ENCODE assay signal across 17 mouse cellular contexts in genomic region chr6:84383718-84384117, GRCm38 (mm10).
A peak's percentile ranks its signal among the peaks of the same experiment; 100 is the strongest.
DNase-seq lines count a peak whose midpoint lies in the region.
"Had no signal": no experiment of that assay in that cellular context is flagged by ENCODE, and none has a peak within 500 bp of the region (broad histone marks: within the 10 kb centered on the region; RNA-seq: fewer than 3 reads in every experiment).

No protein-coding gene starts in this region.

- DNase-seq in 416B (ENCODE audit: low read depth) (peak; percentile 31), NIH3T3 (ENCODE audit: low read depth) (peak; percentile 59)
- DNase-seq in adrenal gland, postnatal 36 days = peak; percentile 68 to 70
- DNase-seq in skeletal muscle tissue, adult 2 months (ENCODE audit: low read depth, low spot score) = peak; percentile 25
- no peak for DNase-seq in layer of hippocampus, postnatal 25 days (ENCODE audit: extremely low spot score in 1 of 2, low spot score in 1 of 2)
- no peak for DNase-seq in left cerebral cortex, postnatal 4 days
- DNase-seq in cerebellum, adult 11 months = no peak
- DNase-seq: cerebellum, adult 2 months; cerebellum, postnatal 25 days; heart, postnatal 14 days; kidney, adult 11 months; liver; lung, postnatal 4 days; midbrain, embryonic 14.5 days; right cerebral cortex, postnatal 14 days; spleen, adult 18-20 months; thymus, postnatal 14 days had no signal

- intact Hi-C loops in left cerebral cortex, postnatal 4 days (cut with DNase I) = no loop called here

Comparison
In these comparisons a context has a peak if more than half of its experiments do, and no peak if none do; other contexts are left out.
1. DNase-seq: peak in 416B (single experiment), NIH3T3 (single experiment), adrenal gland, postnatal 36 days (2 of 2) and skeletal muscle tissue, adult 2 months (single experiment); none in layer of hippocampus, postnatal 25 days (0 of 2), left cerebral cortex, postnatal 4 days (single experiment) and cerebellum, adult 11 months (single experiment).